Mouse (Mus musculus) heart, postnatal 0 days (tissue): ENCODE data around the gene Grik4. TPM values are rescaled to one million over a fixed set of nuclear protein-coding genes. Genes with fewer than 3 reads are reported as not detected.

Experiments
- ATAC-seq: fragments of 200-750 bp; cut with Nextera tagmentation; 2 replicates; pipeline ENCODE4 v1.8.0; 2017; ENCODE audit warnings: low read depth, moderate number of reproducible peaks, moderate library complexity; ENCODE audit not compliant: insufficient read depth
- DNase-seq: peaks from one replicate; pipeline ENCODE4 v3.0.0-alpha.2; 2016; ENCODE audit warnings: low spot score
- H3K27ac ChIP-seq: fragments of 300-500 bp; sonication (generic); 2 replicates; pipeline ENCODE4 v1.5.1; 2014; ENCODE audit warnings: low read depth, mild to moderate bottlenecking
- H3K27me3 ChIP-seq: fragments of 300-500 bp; sonication (generic); 2 replicates; pipeline ENCODE4 v1.6.1; 2014; ENCODE audit warnings: low read length, mixed read lengths; ENCODE audit not compliant: control insufficient read depth, insufficient read depth
- H3K36me3 ChIP-seq: fragments of 300-500 bp; sonication (generic); replicated peaks from 2 replicates; pipeline ENCODE4 v1.6.1; 2014; ENCODE audit warnings: low read length, mixed read lengths; ENCODE audit not compliant: control insufficient read depth, insufficient read depth
- H3K4me1 ChIP-seq: fragments of 300-500 bp; sonication (generic); 2 replicates; pipeline ENCODE4 v1.6.1; 2014; ENCODE audit warnings: antibody characterized with exemption; ENCODE audit not compliant: control insufficient read depth, insufficient read depth
- H3K4me2 ChIP-seq: fragments of 300-500 bp; sonication (generic); 2 replicates; pipeline ENCODE4 v1.6.1; 2014; ENCODE audit warnings: low read depth, mild to moderate bottlenecking, low read length, moderate library complexity
- H3K4me3 ChIP-seq: fragments of 300-500 bp; sonication (generic); 2 replicates; pipeline ENCODE4 v1.5.1; 2014; ENCODE audit warnings: low read depth, low read length
- H3K9ac ChIP-seq: fragments of 300-500 bp; sonication (generic); replicated peaks from 2 replicates; pipeline ENCODE4 v1.6.1; 2014; ENCODE audit warnings: low read depth, low read length, mixed read lengths
- H3K9me3 ChIP-seq: fragments of 300-500 bp; sonication (generic); replicated peaks from 2 replicates; pipeline ENCODE4 v1.6.1; 2016; ENCODE audit warnings: low read length; ENCODE audit not compliant: control insufficient read depth
- CTCF ChIP-seq: IDR thresholded peaks from 2 replicates; pipeline ENCODE4 v1.5.1; 2016; ENCODE audit warnings: antibody characterized with exemption, control low read depth, low read depth
- EP300 ChIP-seq: IDR thresholded peaks from 2 replicates; pipeline ENCODE4 v1.6.1; 2016; ENCODE audit warnings: antibody characterized with exemption, low read depth
- WGBS: fragments of 180-500 bp; shearing (Covaris S2); extraction: QIAGEN DNeasy Blood & Tissue Kit; methylation state at CpG from one replicate; pipeline ENCODE4 v1.1.7; 2014; 5-methylcytosine and 5-hydroxymethylcytosine counted together
- polyA plus RNA-seq: library from polyadenylated mRNA; unstranded; fragments of >200 nt; fragmentation: Nextera tagmentation; extraction: Ambion mirVana; gene quantifications from 2 replicates; pipeline ENCODE4 v1.2.1, GENCODE M21; 2015
- total RNA-seq: library from RNA; depleted of rRNA; stranded (reverse); fragments of >200 nt; gene quantifications from 2 replicates; pipeline ENCODE4 v1.2.3, GENCODE M21; 2014; ENCODE audit warnings: low replicate concordance

Grik4 gene
- total and polyA plus RNA-seq, 2 experiments from 2014 or later = 0.03 TPM; not detected in 1

GRCm38 (mm10) chr9:42898091-42898591 lies 46.2 kb downstream of the Grik4 start:
- no peaks in the 10 kb centered on the region for H3K9me3 ChIP-seq
- no peak for ATAC-seq
- 13% methylated on average over 11 of the region's 11 CpGs for WGBS
- H3K27me3 ChIP-seq = peaks cover 51% of the 10 kb centered on the region
- H3K4me1 ChIP-seq = 0 out of 2 replicates have a peak, but pooled peaks cover 6% of the 10 kb centered on the region
- H3K36me3 ChIP-seq = no peaks in the 10 kb centered on the region
- H3K4me2 ChIP-seq = peak overlapping the region; percentile 64
- no peak overlapping the region for H3K27ac ChIP-seq
- H3K9ac ChIP-seq = no peak overlapping the region
- peak overlapping the region; percentile 37 for H3K4me3 ChIP-seq
- no peak for TF ChIP-seq CTCF
- no peak for TF ChIP-seq EP300
- no peak for DNase-seq

GRCm38 (mm10) chr9:42897361-42898051 lies 46.8 kb downstream of the Grik4 start:
- Histone ChIP-seq H3K4me1 (0 out of 2 replicates have a peak, but pooled peaks cover 6% of the 10 kb centered on the region), H3K4me3 (peak overlapping the region; percentile 37), H3K27ac (no peak overlapping the region), H3K4me2 (peak overlapping the region; percentile 64), H3K27me3 (peaks cover 51% of the 10 kb centered on the region), H3K36me3 (no peaks in the 10 kb centered on the region), H3K9me3 (no peaks in the 10 kb centered on the region), H3K9ac (no peak overlapping the region)
- TF ChIP-seq CTCF (no peak), EP300 (no peak)
- no peak for ATAC-seq
- no peak for DNase-seq
- WGBS = under 1% methylated on average over 51 of the region's 52 CpGs

- no peak for DNase-seq
- Histone ChIP-seq H3K9ac (no peak overlapping the region), H3K27ac (no peak overlapping the region), H3K4me3 (peak overlapping the region; percentile 37), H3K36me3 (no peaks in the 10 kb centered on the region), H3K4me2 (peak overlapping the region; percentile 64), H3K9me3 (no peaks in the 10 kb centered on the region), H3K4me1 (0 out of 2 replicates have a peak, but pooled peaks cover 6% of the 10 kb centered on the region), H3K27me3 (peaks cover 51% of the 10 kb centered on the region)
- TF ChIP-seq EP300 (no peak), CTCF (no peak)
- no peak for ATAC-seq
- 16% methylated on average over 16 of the region's 16 CpGs for WGBS
These were observed 47.7 kb downstream of the Grik4 start for GRCm38 (mm10) chr9:42896421-42897210.

GRCm38 (mm10) chr9:42892765-42893164 lies 51.5 kb downstream of the Grik4 start:
- H3K36me3 ChIP-seq = no peaks in the 10 kb centered on the region
- no peak overlapping the region for H3K27ac ChIP-seq
- ATAC-seq (no peak), DNase-seq (no peak)
- H3K4me2 ChIP-seq = no peak overlapping the region
- peaks cover 31% of the 10 kb centered on the region for H3K27me3 ChIP-seq
- H3K9ac ChIP-seq = no peak overlapping the region
- H3K4me1 ChIP-seq = 0 out of 2 replicates have a peak, but pooled peaks cover 6% of the 10 kb centered on the region
- no peak overlapping the region for H3K4me3 ChIP-seq
- 77% methylated on average over 8 of the region's 8 CpGs for WGBS
- TF ChIP-seq EP300 (no peak), CTCF (no peak)
- no peaks in the 10 kb centered on the region for H3K9me3 ChIP-seq

GRCm38 (mm10) chr9:42887930-42888329 lies 56.4 kb downstream of the Grik4 start:
- ATAC-seq = no peak

More at GRCm38 (mm10) chr9:42887930-42888329, 56.4 kb downstream of the Grik4 start:
- no peak for TF ChIP-seq EP300
- no peak for TF ChIP-seq CTCF
- Histone ChIP-seq H3K27me3 (0 out of 2 replicates have a peak, but pooled peaks cover 13% of the 10 kb centered on the region), H3K4me3 (no peak overlapping the region), H3K27ac (no peak overlapping the region), H3K9ac (no peak overlapping the region), H3K36me3 (no peaks in the 10 kb centered on the region), H3K4me2 (no peak overlapping the region), H3K9me3 (no peaks in the 10 kb centered on the region), H3K4me1 (no peaks in the 10 kb centered on the region)
- DNase-seq = no peak
- 74% methylated on average over 4 of the region's 4 CpGs for WGBS
